Mouse (Mus musculus) thymus, adult 2 months (tissue): ENCODE measurements around the gene Serinc3.

Source experiments
- CTCF ChIP-seq: fragments of 200-500 bp; IDR thresholded peaks from 2 replicates; pipeline ENCODE4 v1.5.1; 2012; ENCODE audit warnings: mild to moderate bottlenecking, control low read depth, low read length, moderate library complexity, borderline replicate concordance; ENCODE audit not compliant: control insufficient read depth, poor library complexity, insufficient read depth; ENCODE audit errors: extremely low read depth
- POLR2A ChIP-seq: fragments of 200-500 bp; IDR thresholded peaks from 2 replicates; pipeline ENCODE4 v1.6.1; 2012; ENCODE audit warnings: mild to moderate bottlenecking, low read length, control low read depth, moderate library complexity; ENCODE audit not compliant: control insufficient read depth, poor library complexity, insufficient read depth; ENCODE audit errors: extremely low read depth

DNA sequence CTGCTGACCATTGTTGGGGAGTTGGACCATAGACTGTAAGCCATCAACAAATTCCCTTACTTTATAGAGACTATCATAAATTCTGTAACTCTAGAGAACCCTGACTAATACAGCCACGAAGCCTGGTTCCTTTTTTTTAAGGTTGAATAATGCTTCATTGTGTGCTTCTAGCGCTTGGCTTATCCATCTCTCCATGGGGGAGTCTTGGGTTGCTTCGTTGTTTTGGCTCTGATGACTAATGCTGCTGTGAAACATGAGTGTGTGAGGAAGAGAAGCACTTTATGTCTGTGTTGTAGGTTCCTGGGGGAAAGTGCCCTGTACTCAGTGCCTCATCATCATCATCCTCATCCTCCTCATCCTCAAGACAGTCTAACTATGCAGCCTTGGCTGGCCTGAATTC lies 19.0 kb upstream of the Serinc3 start:
- no peak for TF ChIP-seq POLR2A
- no peak for TF ChIP-seq CTCF
